Mouse (Mus musculus) left cerebral cortex, postnatal 10 days (tissue): ENCODE measurements around the gene Magi2. TPM values are rescaled to one million over a fixed set of nuclear protein-coding genes. Genes with fewer than 3 reads are reported as not detected.

ENCODE experiments used
- DNase-seq, 2 experiments: peaks; one replicate each; pipeline ENCODE4 v3.0.0; 2021 to 2022; ENCODE audit warnings: low spot score in 2 of 2, mixed read lengths in 1 of 2; ENCODE audit errors: extremely low spot score in 1 of 2
- intact Hi-C: fragments of 180-260 bp; cut with DNase I; formaldehyde crosslinking; loops from one replicate; pipeline ENCODE4 v1.15.1; 2025
- total RNA-seq, 2 experiments: library from RNA; stranded (reverse); gene quantifications; 2 replicates each; pipeline ENCODE4 v1.2.3; 2021

The Magi2 gene
- total RNA-seq, 2 experiments from 2014 or later = 89.5 to 96.4 TPM

DNA sequence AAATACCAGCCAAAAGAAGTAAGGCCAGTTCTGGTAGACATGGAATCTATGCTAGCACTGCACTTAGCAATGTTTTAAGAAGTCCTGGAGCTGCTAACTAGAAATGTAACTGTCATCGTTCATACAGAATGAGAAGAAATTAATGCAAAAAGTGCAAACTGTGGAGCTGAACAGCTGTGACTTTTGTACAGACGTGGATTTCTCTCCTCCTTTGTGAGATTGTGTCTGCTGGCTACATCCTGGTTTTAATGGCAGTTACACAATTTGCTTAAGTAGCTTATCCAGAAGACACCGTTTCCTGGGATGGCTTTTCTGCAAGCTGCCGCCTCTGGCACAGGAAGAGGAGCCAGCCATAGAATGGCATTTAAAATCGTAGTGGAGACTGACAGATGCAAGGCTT is 1136.4 kb downstream of the Magi2 start:
- intact Hi-C loops = no loop called here

GRCm38 (mm10) chr5:20373586-20373985 is 1146.8 kb downstream of the Magi2 start:
- DNase-seq = no peak
- intact Hi-C loops = no loop called here

More for the DNA sequence above, 1136.4 kb downstream of the Magi2 start:
- peak in 1 of 2 experiments; percentile 23 for DNase-seq

DNA sequence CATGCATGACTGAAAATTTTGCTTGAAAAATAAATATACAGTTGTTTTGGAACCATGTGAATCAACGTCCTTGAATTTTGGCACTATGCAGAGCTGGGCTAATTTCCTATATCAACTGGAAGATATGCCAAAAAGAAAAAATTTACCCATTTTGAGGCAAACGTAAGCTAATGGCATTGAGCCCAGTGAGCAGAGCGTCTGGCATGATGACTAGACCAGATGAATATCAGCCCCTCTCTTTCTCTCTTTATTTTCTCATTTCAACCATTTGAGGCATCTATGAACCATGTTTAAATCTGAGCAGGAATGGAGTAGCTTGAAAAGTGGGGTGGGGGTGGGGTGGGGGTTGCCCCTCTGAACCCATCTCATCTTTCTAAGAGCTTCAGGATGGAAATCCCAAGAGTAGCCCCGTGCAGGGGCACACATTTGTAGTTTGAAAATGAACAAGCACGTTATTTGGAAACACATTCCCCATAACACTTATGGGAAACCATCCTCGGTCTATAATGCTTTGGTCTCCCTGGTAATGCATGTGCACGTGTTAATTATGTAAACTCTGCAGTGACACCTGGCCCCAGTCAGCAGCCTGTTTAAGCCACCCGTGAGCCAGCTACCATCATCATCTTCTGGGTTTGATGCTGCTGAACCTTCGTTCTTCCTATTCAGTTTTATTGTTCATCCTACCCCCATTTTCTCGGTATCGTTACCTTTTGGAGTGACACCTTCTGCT is 1151.4 kb downstream of the Magi2 start:
- no peak for DNase-seq
- intact Hi-C loops = no loop called here

DNA sequence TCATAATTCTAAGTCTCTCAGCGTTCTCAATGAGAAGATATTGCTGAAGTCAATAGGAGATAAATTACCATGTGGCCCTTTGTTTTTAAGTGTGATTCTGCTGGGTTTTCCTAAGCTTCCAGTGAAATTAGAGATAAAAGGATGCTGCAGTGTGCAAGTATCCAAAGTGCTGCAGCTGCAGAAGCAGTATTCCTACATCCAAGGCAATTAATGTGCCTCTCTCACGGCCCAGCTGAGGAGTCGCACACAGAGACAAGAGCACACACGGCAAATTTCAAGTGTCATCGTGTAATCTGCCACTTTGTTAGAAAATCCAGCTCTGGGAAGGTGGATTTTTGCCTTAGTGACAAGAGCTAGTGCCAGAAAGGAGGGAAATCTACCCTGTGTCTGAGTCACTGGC is 1177.7 kb downstream of the Magi2 start:
- intact Hi-C loops = no loop called here
- no peak for DNase-seq

DNA sequence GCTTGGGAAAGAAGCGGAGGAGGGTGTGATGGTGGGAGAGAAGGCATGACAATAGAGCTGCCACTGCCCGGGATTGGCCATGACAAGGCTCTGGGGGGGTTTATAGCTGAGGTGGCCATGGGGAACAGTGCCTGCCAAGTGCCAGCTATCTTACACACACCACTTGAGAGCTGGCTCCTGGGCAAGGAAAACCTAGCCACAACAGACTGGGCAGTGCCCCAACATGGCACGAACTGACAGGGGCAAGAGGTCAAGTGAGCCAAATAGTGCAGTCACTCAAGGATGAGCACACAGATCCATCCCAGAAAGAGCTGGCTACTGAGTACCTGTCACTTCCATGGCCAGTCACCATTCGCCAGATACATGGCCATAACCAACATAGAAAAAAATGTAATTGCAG is 1179.8 kb downstream of the Magi2 start:
- no peak for DNase-seq
- intact Hi-C loops = no loop called here

GRCm38 (mm10) chr5:20415320-20415719 is 1188.5 kb downstream of the Magi2 start:
- no peak for DNase-seq
- intact Hi-C loops = no loop called here

DNA sequence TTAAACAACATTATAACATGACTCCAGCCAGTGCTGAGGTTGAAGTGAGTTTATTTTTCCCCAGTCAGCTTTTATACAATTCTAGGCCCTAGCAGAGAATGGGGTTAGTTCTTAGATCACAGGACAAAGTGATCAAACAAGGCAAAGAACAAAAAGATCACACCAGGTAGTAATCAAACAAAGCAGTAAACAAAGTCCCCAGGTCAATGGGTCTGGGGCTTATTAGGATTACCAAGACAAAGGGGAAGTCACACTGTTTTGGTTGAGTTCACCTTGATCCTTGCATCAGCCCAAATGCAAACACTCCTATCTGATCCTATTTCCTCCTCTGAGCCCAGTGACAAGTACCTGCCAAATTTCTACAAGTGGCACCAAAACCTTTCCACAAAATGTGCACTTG is 1190.5 kb downstream of the Magi2 start:
- no peak for DNase-seq
- intact Hi-C loops = no loop called here

DNA sequence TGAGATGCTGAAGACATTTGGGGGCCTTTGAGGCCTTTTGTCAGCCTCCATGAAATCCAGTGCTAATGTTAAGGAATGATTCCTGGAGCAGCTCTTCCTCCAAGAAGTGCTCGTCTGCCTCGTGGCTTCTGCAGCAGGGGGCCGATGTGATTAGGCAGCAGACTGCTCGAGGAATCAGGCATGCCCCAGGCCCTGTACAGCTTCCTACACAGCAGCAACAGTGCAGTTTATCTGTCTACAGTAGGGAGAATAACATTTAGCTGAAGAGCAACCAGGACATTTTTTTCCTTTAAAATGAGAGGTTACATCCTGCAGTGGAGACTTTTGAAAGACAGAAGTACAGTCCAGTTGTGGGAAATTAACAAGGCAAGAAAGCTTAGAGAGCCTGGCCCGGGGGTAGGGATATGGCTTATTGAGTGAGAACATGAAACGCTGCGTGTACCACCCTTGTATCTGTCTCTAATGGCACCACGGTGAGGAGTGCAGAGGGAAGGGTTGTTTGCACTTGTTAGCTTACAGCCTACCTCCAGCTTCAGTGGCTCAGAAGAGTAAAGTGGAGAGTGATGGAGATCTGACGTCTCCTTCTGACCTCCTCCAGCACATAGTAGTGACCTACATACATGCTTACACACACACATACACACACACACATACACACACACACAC is 1205.4 kb downstream of the Magi2 start:
- DNase-seq = no peak
- intact Hi-C loops = no loop called here

DNA sequence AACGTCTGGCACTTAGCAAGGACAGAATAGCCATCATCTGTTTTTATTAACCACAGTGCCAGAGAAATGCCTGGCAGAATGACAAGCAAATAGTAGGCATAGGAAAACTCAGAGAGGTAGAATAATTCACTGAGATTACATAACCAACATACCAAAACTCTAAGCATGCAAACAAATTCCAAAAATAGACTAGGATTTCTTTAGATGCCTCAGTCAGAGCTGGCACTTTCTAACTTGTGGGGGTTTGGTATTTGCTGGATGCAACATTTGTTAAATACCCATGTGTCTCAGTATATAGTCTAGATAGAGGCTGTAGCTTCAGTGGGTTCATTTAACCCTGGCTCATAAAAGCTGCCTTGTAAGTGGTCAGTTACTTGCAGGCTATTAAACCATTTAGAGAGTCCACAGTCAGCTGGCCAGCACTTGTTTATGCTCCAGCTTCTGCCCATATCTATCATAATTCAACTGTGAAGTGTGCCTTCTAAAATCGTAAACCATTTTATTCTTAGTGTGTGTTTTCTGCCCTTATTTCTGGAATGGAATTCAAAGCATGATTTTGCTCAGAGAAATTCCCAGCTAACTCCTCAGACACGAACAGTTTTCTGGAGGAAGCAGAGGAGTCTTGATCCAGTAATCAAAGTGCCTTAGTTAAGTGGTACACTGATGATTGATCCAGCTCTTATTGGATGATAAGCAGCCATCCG is 1219.8 kb downstream of the Magi2 start:
- intact Hi-C loops = no loop called here
- DNase-seq = peak in 1 of 2 experiments; percentile 23

DNA sequence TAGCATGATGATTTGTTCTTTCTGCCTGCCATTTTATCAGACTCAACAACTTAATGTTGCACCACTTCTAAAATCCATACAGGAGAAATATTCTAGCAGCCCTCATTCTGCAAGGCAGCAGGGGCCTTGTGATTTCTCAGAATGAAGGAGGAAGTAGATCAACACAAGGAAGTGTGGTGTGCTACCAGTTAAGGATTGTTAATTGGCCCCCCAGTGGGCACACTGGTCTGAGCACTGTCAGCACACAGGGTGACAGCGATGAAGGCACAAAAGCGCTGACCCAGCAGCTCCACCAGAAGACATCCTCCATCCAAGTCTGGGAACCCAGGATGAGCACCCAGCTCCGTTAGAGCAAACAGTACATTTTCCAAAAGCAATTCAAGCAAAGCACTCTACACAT is 1229.3 kb downstream of the Magi2 start:
- intact Hi-C loops = no loop called here
- no peak for DNase-seq

DNA sequence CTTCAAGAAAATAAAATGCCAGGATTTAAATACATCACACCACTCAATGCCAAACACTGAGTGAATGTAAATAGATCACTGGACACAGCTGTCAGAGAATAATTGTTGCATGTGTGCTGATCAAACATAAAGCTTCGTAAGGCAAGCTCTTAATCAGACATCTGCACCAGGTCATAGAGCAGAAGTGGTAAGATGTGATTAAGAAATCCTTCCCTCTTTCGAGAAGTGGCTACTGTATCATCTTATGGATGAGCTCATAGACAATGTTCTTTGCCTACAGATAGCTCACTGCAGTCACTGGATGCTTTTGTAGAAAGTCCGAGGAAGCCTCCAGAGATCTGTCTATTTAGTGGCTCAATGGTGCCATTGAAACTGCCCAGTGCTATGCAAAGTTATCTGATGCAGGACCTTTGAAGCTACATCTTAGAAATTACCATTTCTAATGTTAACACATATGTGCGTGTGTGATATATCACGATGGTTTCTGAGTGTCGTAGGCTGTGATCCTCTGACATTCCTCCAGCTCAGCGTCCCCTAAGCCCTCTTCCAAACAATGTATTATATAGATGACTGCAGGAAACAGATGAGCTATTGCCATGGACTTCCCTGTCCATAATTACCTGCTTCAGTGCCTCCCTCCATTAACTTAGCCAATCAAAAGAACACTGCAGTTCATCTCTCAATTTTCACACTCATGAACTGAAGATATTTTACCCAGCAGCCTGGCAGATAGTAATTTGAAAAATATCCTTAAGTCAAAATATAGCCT is 1231.1 kb downstream of the Magi2 start:
- no peak for DNase-seq
- intact Hi-C loops = no loop called here

- intact Hi-C loops = no loop called here
- no peak for DNase-seq
Measured at GRCm38 (mm10) chr5:20461709-20462108, 1234.9 kb downstream of the Magi2 start.

GRCm38 (mm10) chr5:20462376-20462775 is 1235.5 kb downstream of the Magi2 start:
- intact Hi-C loops = no loop called here
- DNase-seq = peak in 1 of 2 experiments; percentile 27

GRCm38 (mm10) chr5:20469721-20470120 is 1242.9 kb downstream of the Magi2 start:
- intact Hi-C loops = no loop called here
- no peak for DNase-seq

GRCm38 (mm10) chr5:20470466-20470865 is 1243.6 kb downstream of the Magi2 start:
- peak in 1 of 2 experiments; percentile 40 for DNase-seq
- intact Hi-C loops = no loop called here

GRCm38 (mm10) chr5:20484505-20484904 is 1257.7 kb downstream of the Magi2 start:
- intact Hi-C loops = no loop called here
- DNase-seq = no peak

DNA sequence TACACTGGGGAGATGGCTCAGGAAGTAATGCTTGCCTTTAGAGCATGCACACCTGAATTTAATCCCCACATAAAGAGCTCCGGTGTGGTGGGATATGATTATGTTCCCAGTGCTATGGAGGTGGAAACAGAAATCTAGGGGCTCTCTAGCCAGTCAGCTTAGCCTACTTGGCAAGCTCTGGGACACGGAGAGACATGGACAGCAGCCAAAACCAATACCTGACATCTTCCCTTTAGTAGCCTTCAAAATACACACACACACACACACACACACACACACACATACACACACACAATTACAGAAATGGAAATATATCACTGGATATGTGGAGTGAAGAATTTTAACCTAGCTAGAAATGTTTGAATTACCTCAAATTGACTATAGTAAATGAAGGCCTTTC is 1265.1 kb downstream of the Magi2 start:
- no peak for DNase-seq

GRCm38 (mm10) chr5:20492679-20493078 is 1265.8 kb downstream of the Magi2 start:
- DNase-seq = peak in 1 of 2 experiments; percentile 36
- intact Hi-C loops = no loop called here

More for the DNA sequence above, 1265.1 kb downstream of the Magi2 start:
- intact Hi-C loops = no loop called here

DNA sequence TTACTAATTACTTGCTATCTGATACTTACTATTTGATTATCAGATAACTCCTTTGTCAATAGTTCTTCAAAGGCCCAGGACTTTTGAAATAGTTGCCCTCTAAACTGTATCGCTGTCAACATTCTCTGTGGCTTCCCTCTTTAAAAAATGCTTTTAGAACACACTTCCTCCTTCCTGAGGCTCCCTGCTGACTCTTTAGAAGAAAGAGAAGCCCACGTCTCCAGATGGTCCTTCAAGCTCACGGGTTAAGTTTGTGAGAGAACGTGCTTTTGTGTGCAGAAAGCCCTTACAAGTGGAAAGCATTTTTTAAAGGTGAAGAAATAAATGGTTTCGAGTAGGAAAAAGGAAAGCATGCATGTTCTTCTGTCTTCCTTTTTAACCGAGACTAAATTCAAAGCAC is 1267.2 kb downstream of the Magi2 start:
- intact Hi-C loops = no loop called here
- no peak for DNase-seq
